Mouse (Mus musculus) G1E (cell line): ENCODE measurements around the gene Zbtb32. TPM values are rescaled to one million over a fixed set of nuclear protein-coding genes. Genes with fewer than 3 reads are reported as not detected.

Experiments
- ATAC-seq: 2 replicates; pipeline ENCODE4 v1.8.0; 2016; ENCODE audit warnings: mild to moderate bottlenecking; ENCODE audit not compliant: insufficient number of reproducible peaks, poor library complexity, low FRiP score, severe bottlenecking; ENCODE audit errors: extremely low read depth
- DNase-seq: peaks from one replicate; pipeline ENCODE4 v3.0.0; 2012; ENCODE audit warnings: low spot score
- H3K27me3 ChIP-seq: 2 replicates; pipeline ENCODE4 v1.6.1; 2012; ENCODE audit warnings: mild to moderate bottlenecking, low read length, inconsistent platforms; ENCODE audit not compliant: insufficient read depth
- H3K36me3 ChIP-seq: replicated peaks from 2 replicates; pipeline ENCODE3; 2012; ENCODE audit warnings: mild to moderate bottlenecking, inconsistent platforms
- H3K4me1 ChIP-seq: 2 replicates; pipeline ENCODE4 v1.6.1; 2012; ENCODE audit warnings: low read depth, low read length, inconsistent platforms, mixed read lengths; ENCODE audit not compliant: insufficient read depth
- H3K4me3 ChIP-seq: 2 replicates; pipeline ENCODE4 v1.5.1; 2012; ENCODE audit warnings: low read depth, mild to moderate bottlenecking, inconsistent platforms, low read length, moderate library complexity, mixed read lengths
- H3K9me3 ChIP-seq: replicated peaks from 2 replicates; pipeline ENCODE4 v1.6.1; 2012; ENCODE audit warnings: inconsistent platforms
- CTCF ChIP-seq: IDR thresholded peaks from 2 replicates; pipeline ENCODE4 v1.5.1; 2012; ENCODE audit warnings: low read depth, low read length, inconsistent platforms, mixed read lengths
- GATA1 ChIP-seq: IDR thresholded peaks from 2 replicates; pipeline ENCODE4 v1.6.1; 2012; ENCODE audit warnings: borderline replicate concordance, low read length, inconsistent platforms, mixed read lengths
- GATA2 ChIP-seq: IDR thresholded peaks from 2 replicates; pipeline ENCODE4 v1.6.1; 2012; ENCODE audit warnings: low read depth, low read length, inconsistent platforms, borderline replicate concordance
- POLR2AphosphoS5 ChIP-seq: IDR thresholded peaks from 2 replicates; pipeline ENCODE4 v1.6.1; 2012; ENCODE audit warnings: low read depth, low read length, inconsistent platforms; ENCODE audit not compliant: insufficient replicate concordance
- TAL1 ChIP-seq: conservative IDR thresholded peaks from 2 replicates; pipeline ENCODE4 v1.6.1; 2012; ENCODE audit warnings: low read depth, low read length, inconsistent platforms, mixed read lengths
- polyA plus RNA-seq: library from polyadenylated mRNA; stranded (reverse); fragments of >175 nt; gene quantifications from 2 replicates; pipeline ENCODE4 v1.2.3, GENCODE M21; 2012
- total RNA-seq, 2 experiments: library from RNA; stranded (forward) in 1 of 2; stranded (reverse) in 1 of 2; fragments of 200-1000 nt in 1 of 2; fragments of >200 nt in 1 of 2; fragmentation: Nextera tagmentation in 1 of 2; gene quantifications; 2 replicates each; pipeline ENCODE4 v1.2.3; 2014 to 2017

Zbtb32 gene
- total and polyA plus RNA-seq, 3 experiments: 0.05 to 0.30 TPM; not detected in 1

- no peak for TF ChIP-seq CTCF
- TF ChIP-seq TAL1: no peak
- TF ChIP-seq POLR2AphosphoS5: no peak
- no peak for TF ChIP-seq GATA1
- no peak for TF ChIP-seq GATA2
- H3K4me3 ChIP-seq: no peak overlapping the region
- no peak for DNase-seq
- H3K36me3 ChIP-seq: peaks cover 9% of the 10 kb centered on the region
- ATAC-seq: no peak
- no peaks in the 10 kb centered on the region for H3K9me3 ChIP-seq
- peaks cover 12% of the 10 kb centered on the region for H3K4me1 ChIP-seq
- peaks cover 26% of the 10 kb centered on the region for H3K27me3 ChIP-seq
These were observed 30.3 kb upstream of the Zbtb32 start for GRCm38 (mm10) chr7:30629013-30629412.

GRCm38 (mm10) chr7:30626647-30627046, 27.9 kb upstream of the Zbtb32 start:
- DNase-seq (no peak), ATAC-seq (no peak)
- H3K9me3 ChIP-seq: no peaks in the 10 kb centered on the region
- no peak overlapping the region for H3K4me3 ChIP-seq
- TF ChIP-seq POLR2AphosphoS5 (no peak), GATA2 (no peak), CTCF (no peak), TAL1 (no peak), GATA1 (no peak)
- H3K4me1 ChIP-seq: peaks cover 20% of the 10 kb centered on the region
- peaks cover 29% of the 10 kb centered on the region for H3K36me3 ChIP-seq
- H3K27me3 ChIP-seq: peaks cover 15% of the 10 kb centered on the region; the same call in 1 of the 2 replicates

DNA sequence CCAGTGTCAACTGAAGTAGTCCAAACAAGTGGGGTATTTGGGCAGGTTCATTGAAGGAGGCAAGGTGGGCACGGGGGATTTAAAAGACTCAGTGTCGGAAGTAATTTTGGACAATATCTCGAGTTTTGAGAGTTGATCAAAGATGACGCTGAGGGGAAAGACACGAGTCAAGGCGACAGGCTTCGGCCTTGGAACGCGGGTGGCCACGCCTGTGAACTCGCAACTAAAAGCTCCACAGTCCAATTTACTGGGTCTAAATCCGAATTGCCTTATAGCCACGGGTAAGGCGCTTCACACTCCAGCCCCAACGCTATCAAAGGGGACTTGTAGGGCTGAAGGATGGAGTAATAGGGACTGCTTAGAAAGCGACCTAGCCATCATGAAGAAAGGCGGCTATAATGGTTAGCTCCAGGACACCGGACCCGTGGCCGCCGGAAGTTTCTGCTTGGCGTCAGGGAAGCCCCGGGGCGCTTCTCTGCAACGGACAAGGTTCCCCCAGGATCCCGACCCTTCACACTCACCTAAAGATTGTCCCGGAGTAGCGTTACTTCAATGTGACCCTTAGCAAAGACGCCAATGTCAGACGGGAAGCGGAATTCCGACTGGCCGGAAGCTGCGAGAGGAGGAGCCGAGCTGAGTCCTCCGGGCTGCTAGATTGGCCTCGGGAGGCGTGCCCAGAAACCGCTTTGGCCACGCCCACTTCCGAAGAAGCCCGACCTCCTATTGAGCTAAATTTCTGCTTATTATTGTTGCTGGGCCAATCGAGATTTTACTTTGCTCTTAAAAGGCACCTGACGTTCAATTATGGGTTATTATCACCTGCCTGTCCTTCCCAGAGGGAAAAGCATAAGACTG, 27.0 kb upstream of the Zbtb32 start, which contains the start of gene Cox6b1:
Cox6b1 (minus strand) TSS at position 622 of the 855 bp plus-strand sequence.
- peak; percentile 84 for ATAC-seq
- peaks cover 11% of the 10 kb centered on the region; the same call in 1 of the 2 replicates for H3K27me3 ChIP-seq
- TF ChIP-seq TAL1 (no peak), POLR2AphosphoS5 (no peak), GATA1 (no peak), GATA2 (no peak), CTCF (no peak)
- peaks cover 37% of the 10 kb centered on the region for H3K36me3 ChIP-seq
- peak; percentile 67 for DNase-seq
- H3K4me3 ChIP-seq: peak within 1 kb of the TSS; percentile 79
- no peaks in the 10 kb centered on the region for H3K9me3 ChIP-seq
- H3K4me1 ChIP-seq: peaks cover 25% of the 10 kb centered on the region

GRCm38 (mm10) chr7:30619202-30619601, 20.5 kb upstream of the Zbtb32 start:
- TF ChIP-seq CTCF (peak; percentile 43), TAL1 (no peak)
- Histone ChIP-seq H3K4me3 (no peak overlapping the region), H3K36me3 (peaks cover 86% of the 10 kb centered on the region), H3K4me1 (peaks cover 30% of the 10 kb centered on the region), H3K9me3 (no peaks in the 10 kb centered on the region), H3K27me3 (no peaks in the 10 kb centered on the region)
- ATAC-seq (0 out of 2 replicates have a peak, but pooled peaks have one; percentile 15), DNase-seq (no peak)

DNA sequence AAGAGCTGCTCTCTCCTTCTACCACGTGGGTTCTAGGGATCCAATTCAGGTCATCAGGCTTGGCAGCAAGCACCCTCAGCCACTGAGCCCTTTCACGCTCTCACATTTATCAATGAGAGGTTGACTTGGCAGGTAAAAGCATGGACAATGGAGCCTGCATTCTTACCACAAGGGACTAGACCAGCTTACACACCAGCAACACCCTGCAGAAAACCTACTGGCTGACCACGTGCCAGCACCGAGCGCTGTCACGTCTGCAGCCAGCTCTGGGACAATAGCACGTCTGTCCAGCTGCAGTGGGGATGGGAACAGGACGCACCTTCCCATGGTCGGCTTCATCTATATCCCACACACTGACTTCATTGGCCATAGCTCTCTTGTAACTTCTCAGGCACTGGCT, 19.9 kb upstream of the Zbtb32 start:
- H3K36me3 ChIP-seq: peaks cover 83% of the 10 kb centered on the region
- H3K27me3 ChIP-seq: no peaks in the 10 kb centered on the region
- H3K4me1 ChIP-seq: peaks cover 29% of the 10 kb centered on the region
- H3K4me3 ChIP-seq: no peak overlapping the region
- ATAC-seq: no peak
- no peak for DNase-seq
- no peaks in the 10 kb centered on the region for H3K9me3 ChIP-seq
- TF ChIP-seq TAL1: no peak
- no peak for TF ChIP-seq GATA1
- no peak for TF ChIP-seq POLR2AphosphoS5
- no peak for TF ChIP-seq GATA2
- TF ChIP-seq CTCF: no peak

GRCm38 (mm10) chr7:30615049-30615760, 16.5 kb upstream of the Zbtb32 start:
- H3K4me1 ChIP-seq: peaks cover 18% of the 10 kb centered on the region

More at GRCm38 (mm10) chr7:30615049-30615760, 16.5 kb upstream of the Zbtb32 start:
- Histone ChIP-seq H3K36me3 (peaks cover 68% of the 10 kb centered on the region), H3K4me3 (no peak overlapping the region), H3K9me3 (no peaks in the 10 kb centered on the region), H3K27me3 (no peaks in the 10 kb centered on the region)
- ATAC-seq: no peak
- TF ChIP-seq GATA1 (no peak), CTCF (no peak), POLR2AphosphoS5 (no peak), TAL1 (no peak), GATA2 (no peak)
- DNase-seq: no peak
